23 mouse cellular contexts compared by ENCODE assay signal in genomic region chr3:90276858-90277257, GRCm38 (mm10). TPM values are rescaled to one million over a fixed set of nuclear protein-coding genes. Genes with fewer than 3 reads are reported as not detected.
A peak's percentile ranks its signal among the peaks of the same experiment; 100 is the strongest.
DNase-seq lines count a peak whose midpoint lies in the region; ATAC-seq and TF ChIP-seq lines count a peak whose summit lies in the region.
"Had no signal": no experiment of that assay in that cellular context is flagged by ENCODE, and none has a peak within 500 bp of the region (broad histone marks: within the 10 kb centered on the region; RNA-seq: fewer than 3 reads in every experiment).

No protein-coding gene starts in this region.

- peaks cover 5% of the 10 kb centered on the region; the same call in 1 of the 2 replicates for H3K4me1 ChIP-seq in hindbrain, embryonic 10.5 days (replicated peaks)
- H3K4me1 ChIP-seq in hindbrain, embryonic 13.5 days (replicated peaks), result no peaks in the 10 kb centered on the region
- peaks cover 0 to 13% of the 10 kb centered on the region in 2 experiments; a peak in 1 of 4 replicates for H3K4me1 ChIP-seq in ES-E14 (ENCODE audit: control insufficient read depth in 2 of 2, insufficient read depth in 2 of 2, low read length in 2 of 2, poor library complexity in 1 of 2)
- H3K4me1 ChIP-seq: embryonic facial prominence, embryonic 12.5 days; forebrain, embryonic 12.5 days; intestine, embryonic 15.5 days; kidney, embryonic 15.5 days had no signal

- WGBS in hindbrain, embryonic 10.5 days, result 45% methylated on average over 16 of the region's 16 CpGs
- 48% methylated on average over 13 of the region's 16 CpGs for WGBS in hindbrain, embryonic 13.5 days

- DNase-seq in cerebellum, adult 11-12 months, result peak; percentile 71
- DNase-seq in cerebellum, adult 18-20 months, result no peak
- DNase-seq in cerebellum, postnatal 10 days, result peak; percentile 44 to 51
- no peak for DNase-seq in cerebellum, adult 11 months
- no peak for DNase-seq in hindbrain, embryonic 10.5 days (ENCODE audit: low spot score)
- DNase-seq in ES-E14 (ENCODE audit: low read depth, low spot score), result no peak
- no peak for DNase-seq in thymus, postnatal 4 days
- DNase-seq: adrenal gland, postnatal 14 days; B cell, adult 2 months; forebrain, postnatal 0 days; gastrocnemius, postnatal 14 days; heart, adult 2 months; heart, postnatal 10 days; heart, postnatal 4 days; kidney, adult 2 months had no signal

- H3K4me3 ChIP-seq in hindbrain, embryonic 10.5 days, result no peak overlapping the region
- no peak overlapping the region for H3K4me3 ChIP-seq in hindbrain, embryonic 13.5 days
- H3K4me3 ChIP-seq in ES-E14 (ENCODE audit: insufficient read depth in 1 of 2, low read depth in 1 of 2, low read length in 2 of 2, poor library complexity in 1 of 2, severe bottlenecking in 1 of 2), result peak overlapping the region; percentile 2 to 28; a peak in 3 of 4 replicates
- H3K4me3 ChIP-seq: embryonic facial prominence, embryonic 12.5 days; forebrain, embryonic 12.5 days; heart, adult 2 months; intestine, embryonic 15.5 days; kidney, embryonic 15.5 days had no signal

- peaks cover 95% of the 10 kb centered on the region for H3K36me3 ChIP-seq in hindbrain, embryonic 10.5 days
- H3K36me3 ChIP-seq in hindbrain, embryonic 13.5 days, result peaks cover 87% of the 10 kb centered on the region
- peaks cover 8% of the 10 kb centered on the region; the same call in 1 of the 2 replicates for H3K36me3 ChIP-seq in ES-E14 (ENCODE audit: control insufficient read depth, insufficient read depth, low read length, poor library complexity, severe bottlenecking)

- H3K27me3 ChIP-seq in hindbrain, embryonic 10.5 days (ENCODE audit: insufficient read depth, poor library complexity, severe bottlenecking), result no peaks in the 10 kb centered on the region
- no peaks in the 10 kb centered on the region for H3K27me3 ChIP-seq in hindbrain, embryonic 13.5 days
- H3K27me3 ChIP-seq: embryonic facial prominence, embryonic 12.5 days; forebrain, embryonic 12.5 days; intestine, embryonic 15.5 days; kidney, embryonic 15.5 days had no signal

- no peak overlapping the region for H3K9ac ChIP-seq in hindbrain, embryonic 13.5 days
- H3K9ac ChIP-seq in ES-E14 (ENCODE audit: insufficient read depth, low read depth, low read length, poor library complexity, severe bottlenecking), result no peak overlapping the region
- H3K9ac ChIP-seq: embryonic facial prominence, embryonic 12.5 days; forebrain, embryonic 12.5 days; forebrain, postnatal 0 days; hindbrain, embryonic 14.5 days; intestine, embryonic 15.5 days; kidney, embryonic 15.5 days had no signal

- in situ Hi-C loops in ES-E14 (cut with MboI; ENCODE audit: low sequenced_read_pairs in 2 of 2, unreplicated experiment in 2 of 2), result no loop called here

- H3K4me2 ChIP-seq in hindbrain, embryonic 13.5 days, result no peak overlapping the region
- H3K4me2 ChIP-seq: embryonic facial prominence, embryonic 12.5 days; forebrain, embryonic 12.5 days; hindbrain, embryonic 14.5 days; intestine, embryonic 15.5 days; kidney, embryonic 15.5 days had no signal

- no peak for ATAC-seq in hindbrain, embryonic 13.5 days (ENCODE audit: low FRiP score)
- ATAC-seq: CD4-positive, CD25-positive, alpha-beta regulatory T cell, adult 4 months; forebrain, postnatal 0 days; intestine, embryonic 15.5 days had no signal

- H3K27ac ChIP-seq in hindbrain, embryonic 10.5 days, result peak overlapping the region; percentile 16; the same call in 1 of the 2 replicates
- H3K27ac ChIP-seq in hindbrain, embryonic 13.5 days, result no peak overlapping the region
- no peak overlapping the region for H3K27ac ChIP-seq in ES-E14 (ENCODE audit: insufficient read depth, low read depth, low read length, poor library complexity, severe bottlenecking)
- H3K27ac ChIP-seq: embryonic facial prominence, embryonic 12.5 days; forebrain, embryonic 12.5 days; heart, adult 2 months; hindbrain, embryonic 14.5 days; intestine, embryonic 15.5 days; kidney, embryonic 15.5 days had no signal

- H3K9me3 ChIP-seq in hindbrain, embryonic 10.5 days, result no peaks in the 10 kb centered on the region
- H3K9me3 ChIP-seq in hindbrain, embryonic 13.5 days, result no peaks in the 10 kb centered on the region
- no peaks in the 10 kb centered on the region for H3K9me3 ChIP-seq in ES-E14 (ENCODE audit: control insufficient read depth, insufficient read depth, low read depth, low read length)
- H3K9me3 ChIP-seq: embryonic facial prominence, embryonic 12.5 days; forebrain, embryonic 12.5 days; intestine, embryonic 15.5 days; kidney, embryonic 15.5 days had no signal

TF ChIP-seq in ES-E14, 5 proteins besides CTCF, POLR2A, EP300 and RAD21:
- no peak for TF ChIP-seq HCFC1 (IDR thresholded peaks at IDR 0.05; ENCODE audit: borderline replicate concordance, insufficient read depth, low read length)
- no peak for TF ChIP-seq ZNF384 (IDR thresholded peaks at IDR 0.05; ENCODE audit: low read depth, low read length)
- TF ChIP-seq ZC3H11A (IDR thresholded peaks at IDR 0.05; ENCODE audit: borderline replicate concordance, low read depth, low read length), result no peak
- TF ChIP-seq CHD2 (IDR thresholded peaks at IDR 0.05; ENCODE audit: low read depth, low read length), result no peak

RNA-seq across cellular contexts. Expression of gene Dennd4b, which starts 11.9 kb away (rescaled TPM):
- 5.7 and 7.1 TPM in 2 replicates for polyA plus RNA-seq in hindbrain, embryonic 10.5 days (2016; fragmentation: Nextera tagmentation; extraction: Ambion mirVana)
- polyA plus RNA-seq in hindbrain, embryonic 13.5 days (2015; fragmentation: Nextera tagmentation; extraction: Ambion mirVana), result 4.6 and 5.7 TPM in 2 replicates
- total RNA-seq in ES-E14 (2012; rRNA removed), result 4.1 and 8.2 TPM in 2 replicates

RNA-seq across cellular contexts. Expression of gene Gatad2b, which starts 16.1 kb away (rescaled TPM):
- polyA plus RNA-seq in hindbrain, embryonic 10.5 days (2016; fragmentation: Nextera tagmentation; extraction: Ambion mirVana), result 15.3 and 17.9 TPM in 2 replicates
- polyA plus RNA-seq in hindbrain, embryonic 13.5 days (2015; fragmentation: Nextera tagmentation; extraction: Ambion mirVana), result 16.0 and 17.0 TPM in 2 replicates
- total RNA-seq in ES-E14 (2012; rRNA removed), result 17.9 and 20.9 TPM in 2 replicates

RNA-seq across cellular contexts. Expression of gene Crtc2, which starts 22.9 kb away (rescaled TPM):
- 20.8 and 28.4 TPM in 2 replicates for polyA plus RNA-seq in hindbrain, embryonic 10.5 days (2016; fragmentation: Nextera tagmentation; extraction: Ambion mirVana)
- 18.8 and 19.8 TPM in 2 replicates for polyA plus RNA-seq in hindbrain, embryonic 13.5 days (2015; fragmentation: Nextera tagmentation; extraction: Ambion mirVana)
- 9.8 and 11.8 TPM in 2 replicates for total RNA-seq in ES-E14 (2012; rRNA removed)

RNA-seq across cellular contexts. Expression of gene Slc39a1, which starts 28.9 kb away (rescaled TPM):
- polyA plus RNA-seq in hindbrain, embryonic 10.5 days (2016; fragmentation: Nextera tagmentation; extraction: Ambion mirVana), result 62.5 and 65.3 TPM in 2 replicates
- 52.7 and 54.9 TPM in 2 replicates for polyA plus RNA-seq in hindbrain, embryonic 13.5 days (2015; fragmentation: Nextera tagmentation; extraction: Ambion mirVana)
- 88.4 and 115 TPM in 2 replicates for total RNA-seq in ES-E14 (2012; rRNA removed)

RNA-seq across cellular contexts. Expression of gene Creb3l4, which starts 33.5 kb away (rescaled TPM):
- polyA plus RNA-seq in hindbrain, embryonic 10.5 days (2016; fragmentation: Nextera tagmentation; extraction: Ambion mirVana), result 4.2 and 4.3 TPM in 2 replicates
- 3.0 TPM in 2 replicates for polyA plus RNA-seq in hindbrain, embryonic 13.5 days (2015; fragmentation: Nextera tagmentation; extraction: Ambion mirVana)
- 2.3 and 4.8 TPM in 2 replicates for total RNA-seq in ES-E14 (2012; rRNA removed)
- total RNA-seq: gastrocnemius, adult 18-20 months had no signal

Comparison
In these comparisons a context has a peak if more than half of its experiments do, and no peak if none do; other contexts are left out.
1. DNase-seq: peak in cerebellum, adult 11-12 months (single experiment) and cerebellum, postnatal 10 days (2 of 2); none in cerebellum, adult 18-20 months (0 of 2), cerebellum, adult 11 months (single experiment), hindbrain, embryonic 10.5 days (single experiment), ES-E14 (single experiment) and thymus, postnatal 4 days (single experiment).
2. H3K4me3 ChIP-seq: peak in ES-E14 (2 of 2); none in hindbrain, embryonic 10.5 days (single experiment) and hindbrain, embryonic 13.5 days (single experiment).